Mouse (Mus musculus): ENCODE results near the gene Sdk1. TPM values are rescaled to one million over a fixed set of nuclear protein-coding genes. Genes with fewer than 3 reads are reported as not detected.

Sdk1 gene
- polyA plus RNA-seq, 1 experiment, result 1.6 TPM

DNA sequence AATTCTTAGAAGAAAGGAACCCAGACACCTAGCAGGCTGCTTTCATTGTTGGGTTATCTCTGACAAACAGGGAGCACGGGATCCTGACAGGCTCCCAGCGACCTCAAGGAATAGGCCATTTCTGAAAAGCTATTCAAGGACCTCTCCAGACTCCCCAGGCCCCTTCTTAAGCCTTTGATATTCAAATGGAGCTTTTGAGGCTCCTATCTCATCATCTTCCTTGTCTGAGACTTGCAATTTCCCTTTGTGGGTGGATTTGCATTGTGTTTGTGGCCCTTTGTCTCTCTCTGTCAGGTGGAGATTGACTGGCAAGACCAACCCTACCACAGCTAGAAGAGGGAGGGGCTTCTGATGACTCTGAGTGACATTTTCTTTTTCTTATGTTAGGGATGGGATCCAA is 888.7 kb downstream of the Sdk1 start:
- no peaks in the 10 kb centered on the region for H3K27me3 ChIP-seq (ENCODE audit: control insufficient read depth, insufficient read depth, low read length, poor library complexity, severe bottlenecking)
- no peaks in the 10 kb centered on the region for H3K36me3 ChIP-seq (ENCODE audit: control insufficient read depth, insufficient read depth, low read length, poor library complexity, severe bottlenecking)
- H3K4me1 ChIP-seq (ENCODE audit: control insufficient read depth, insufficient read depth, low read length), result peaks cover 6% of the 10 kb centered on the region
- no peak overlapping the region for H3K9ac ChIP-seq (ENCODE audit: low read depth, poor library complexity, severe bottlenecking)
- H3K27ac ChIP-seq (ENCODE audit: insufficient read depth, low read length), result peak overlapping the region; percentile 94
- H3K4me3 ChIP-seq (ENCODE audit: low read depth, low read length), result no peak overlapping the region
- no peak for TF ChIP-seq CTCF (IDR thresholded peaks at IDR 0.05; ENCODE audit: low read depth, low read length)
- TF ChIP-seq EP300 (IDR thresholded peaks at IDR 0.05; ENCODE audit: insufficient read depth, low read depth, low read length), result peak; percentile 79
- no peaks in the 10 kb centered on the region for H3K9me3 ChIP-seq (replicated peaks; ENCODE audit: control insufficient read depth, insufficient read depth, low read length, poor library complexity, severe bottlenecking)

DNA sequence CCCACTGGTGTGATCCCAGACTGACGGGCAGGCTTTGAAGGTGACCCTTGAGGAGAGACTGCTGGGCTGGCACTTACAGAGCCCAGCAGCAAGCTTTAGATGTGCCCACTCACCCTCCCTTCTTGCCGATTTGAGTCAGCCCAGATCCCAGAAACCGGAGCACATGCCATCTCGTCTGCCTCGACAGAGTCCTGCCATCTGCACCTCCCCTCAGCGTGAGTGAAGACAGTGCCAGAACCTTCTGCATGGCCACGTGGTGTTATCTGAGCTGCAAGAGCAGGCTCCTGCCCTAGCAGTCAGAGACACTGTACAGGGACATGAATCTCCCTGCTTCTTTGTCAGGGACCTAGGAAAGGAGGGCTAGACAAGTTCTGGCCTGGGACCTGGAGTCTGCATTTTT is 898.7 kb downstream of the Sdk1 start:
- Histone ChIP-seq H3K27me3 (ENCODE audit: control insufficient read depth, insufficient read depth, low read length, poor library complexity, severe bottlenecking) (no peaks in the 10 kb centered on the region), H3K9ac (ENCODE audit: low read depth, poor library complexity, severe bottlenecking) (no peak overlapping the region), H3K27ac (ENCODE audit: insufficient read depth, low read length) (no peak overlapping the region), H3K4me3 (ENCODE audit: low read depth, low read length) (no peak overlapping the region), H3K4me1 (ENCODE audit: control insufficient read depth, insufficient read depth, low read length) (no peaks in the 10 kb centered on the region), H3K36me3 (ENCODE audit: control insufficient read depth, insufficient read depth, low read length, poor library complexity, severe bottlenecking) (no peaks in the 10 kb centered on the region), H3K9me3 (replicated peaks; ENCODE audit: control insufficient read depth, insufficient read depth, low read length, poor library complexity, severe bottlenecking) (no peaks in the 10 kb centered on the region)
- TF ChIP-seq POLR2A (IDR thresholded peaks at IDR 0.05; ENCODE audit: insufficient read depth, low read length) (no peak), EP300 (IDR thresholded peaks at IDR 0.05; ENCODE audit: insufficient read depth, low read depth, low read length) (no peak), CTCF (IDR thresholded peaks at IDR 0.05; ENCODE audit: low read depth, low read length) (no peak)

DNA sequence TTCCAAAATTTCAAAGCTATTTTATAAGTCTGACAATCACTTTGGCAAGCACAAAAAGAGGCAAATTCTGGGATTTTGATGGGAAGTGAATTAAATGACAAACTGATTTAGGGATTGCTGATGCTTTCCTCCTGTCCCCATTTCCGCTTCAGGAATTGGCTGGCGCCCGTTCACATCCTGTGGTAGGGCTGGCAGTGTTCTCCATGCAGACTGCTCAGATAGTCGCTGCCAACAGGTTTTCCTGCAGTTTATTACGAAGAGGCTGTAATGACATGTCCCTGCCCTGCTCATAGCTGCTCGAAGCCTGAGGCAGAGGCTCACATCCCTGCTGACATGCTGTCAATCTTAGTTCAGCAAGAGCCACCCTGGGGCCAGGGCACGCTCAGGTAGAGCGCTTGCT is 908.3 kb downstream of the Sdk1 start:
- Histone ChIP-seq H3K9ac (ENCODE audit: low read depth, poor library complexity, severe bottlenecking) (no peak overlapping the region), H3K4me3 (ENCODE audit: low read depth, low read length) (no peak overlapping the region), H3K36me3 (ENCODE audit: control insufficient read depth, insufficient read depth, low read length, poor library complexity, severe bottlenecking) (no peaks in the 10 kb centered on the region), H3K27ac (ENCODE audit: insufficient read depth, low read length) (no peak overlapping the region), H3K9me3 (replicated peaks; ENCODE audit: control insufficient read depth, insufficient read depth, low read length, poor library complexity, severe bottlenecking) (no peaks in the 10 kb centered on the region), H3K4me1 (ENCODE audit: control insufficient read depth, insufficient read depth, low read length) (no peaks in the 10 kb centered on the region), H3K27me3 (ENCODE audit: control insufficient read depth, insufficient read depth, low read length, poor library complexity, severe bottlenecking) (no peaks in the 10 kb centered on the region)
- no peak for TF ChIP-seq EP300 (IDR thresholded peaks at IDR 0.05; ENCODE audit: insufficient read depth, low read depth, low read length)
- TF ChIP-seq CTCF (IDR thresholded peaks at IDR 0.05; ENCODE audit: low read depth, low read length), result no peak
- no peak for TF ChIP-seq POLR2A (IDR thresholded peaks at IDR 0.05; ENCODE audit: insufficient read depth, low read length)

DNA sequence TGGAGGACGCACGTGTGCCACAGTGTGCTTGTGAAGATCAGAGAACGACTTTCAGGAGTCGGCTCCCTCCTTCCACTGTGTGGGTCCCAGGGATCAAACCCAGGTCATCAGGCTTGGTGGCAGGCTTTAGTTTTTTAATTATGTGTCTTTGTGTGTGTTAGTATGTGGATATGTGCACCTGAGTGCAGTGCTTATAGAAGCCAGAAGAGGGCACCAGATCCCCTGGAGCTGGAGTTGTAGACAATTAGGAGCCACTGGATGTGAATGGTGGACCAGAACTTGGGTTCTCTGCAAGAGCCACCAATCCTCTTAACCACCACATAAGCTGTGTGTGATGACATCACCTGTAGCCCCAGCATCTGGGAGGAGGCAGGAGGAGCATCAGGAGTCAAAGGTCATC is 909.5 kb downstream of the Sdk1 start:
- TF ChIP-seq CTCF (IDR thresholded peaks at IDR 0.05; ENCODE audit: low read depth, low read length), result no peak
- no peak for TF ChIP-seq POLR2A (IDR thresholded peaks at IDR 0.05; ENCODE audit: insufficient read depth, low read length)
- TF ChIP-seq EP300 (IDR thresholded peaks at IDR 0.05; ENCODE audit: insufficient read depth, low read depth, low read length), result no peak

DNA sequence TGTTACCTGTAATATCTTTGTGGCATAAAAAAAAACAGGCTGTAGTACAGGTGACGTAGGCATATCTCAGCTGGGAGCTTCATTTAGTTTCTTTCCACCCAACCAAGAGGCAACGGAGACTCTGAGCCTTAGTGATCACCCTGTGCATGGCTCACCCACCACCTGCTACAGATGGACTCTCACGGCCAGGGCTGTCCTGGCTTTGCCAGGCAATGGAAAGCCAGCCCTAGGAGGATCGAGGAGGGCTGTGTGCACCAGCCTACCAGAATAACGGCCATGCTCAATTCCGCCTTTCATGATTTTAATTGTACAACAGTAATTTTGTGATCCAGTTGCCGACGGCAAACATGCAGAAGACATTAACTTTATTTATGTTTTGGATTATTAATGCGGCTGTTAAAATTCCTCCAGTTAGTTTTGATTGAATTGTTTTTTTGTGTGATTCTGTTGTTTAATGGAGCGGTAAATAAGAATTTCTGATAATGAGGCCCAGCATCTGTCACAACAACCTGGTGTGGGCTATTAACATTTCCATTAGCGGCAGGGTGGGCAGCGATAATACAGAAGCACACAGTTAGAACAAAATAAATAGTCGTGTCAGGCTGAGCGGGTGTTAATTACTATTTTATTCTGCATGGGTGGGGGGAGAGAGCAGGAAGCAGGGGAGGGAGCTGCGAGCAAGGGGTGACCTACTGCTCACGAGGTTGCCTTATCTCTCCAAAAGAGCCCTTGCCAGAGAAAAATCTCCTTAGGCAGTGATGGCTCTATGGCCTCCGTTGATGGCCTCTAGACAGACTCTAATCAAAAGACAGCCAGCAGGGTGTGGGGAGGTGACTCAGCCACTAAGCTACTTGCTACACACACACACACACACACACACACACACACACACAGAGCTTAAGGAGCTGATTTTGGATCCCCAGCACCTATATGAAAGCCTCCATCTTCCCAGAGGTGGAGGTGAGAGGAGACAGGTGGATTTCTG is 915.9 kb downstream of the Sdk1 start:
- Histone ChIP-seq H3K27ac (ENCODE audit: insufficient read depth, low read length) (no peak overlapping the region), H3K4me1 (ENCODE audit: control insufficient read depth, insufficient read depth, low read length) (no peaks in the 10 kb centered on the region), H3K9me3 (replicated peaks; ENCODE audit: control insufficient read depth, insufficient read depth, low read length, poor library complexity, severe bottlenecking) (no peaks in the 10 kb centered on the region), H3K4me3 (ENCODE audit: low read depth, low read length) (no peak overlapping the region), H3K36me3 (ENCODE audit: control insufficient read depth, insufficient read depth, low read length, poor library complexity, severe bottlenecking) (no peaks in the 10 kb centered on the region), H3K27me3 (ENCODE audit: control insufficient read depth, insufficient read depth, low read length, poor library complexity, severe bottlenecking) (no peaks in the 10 kb centered on the region), H3K9ac (ENCODE audit: low read depth, poor library complexity, severe bottlenecking) (no peak overlapping the region)
- no peak for TF ChIP-seq CTCF (IDR thresholded peaks at IDR 0.05; ENCODE audit: low read depth, low read length)
- TF ChIP-seq POLR2A (IDR thresholded peaks at IDR 0.05; ENCODE audit: insufficient read depth, low read length), result no peak
- no peak for TF ChIP-seq EP300 (IDR thresholded peaks at IDR 0.05; ENCODE audit: insufficient read depth, low read depth, low read length)

More for the DNA sequence above, 909.5 kb downstream of the Sdk1 start:
- H3K36me3 ChIP-seq (ENCODE audit: control insufficient read depth, insufficient read depth, low read length, poor library complexity, severe bottlenecking), result no peaks in the 10 kb centered on the region
- H3K4me3 ChIP-seq (ENCODE audit: low read depth, low read length), result no peak overlapping the region
- no peaks in the 10 kb centered on the region for H3K9me3 ChIP-seq (replicated peaks; ENCODE audit: control insufficient read depth, insufficient read depth, low read length, poor library complexity, severe bottlenecking)
- H3K9ac ChIP-seq (ENCODE audit: low read depth, poor library complexity, severe bottlenecking), result no peak overlapping the region
- H3K27me3 ChIP-seq (ENCODE audit: control insufficient read depth, insufficient read depth, low read length, poor library complexity, severe bottlenecking), result no peaks in the 10 kb centered on the region
- no peaks in the 10 kb centered on the region for H3K4me1 ChIP-seq (ENCODE audit: control insufficient read depth, insufficient read depth, low read length)
- H3K27ac ChIP-seq (ENCODE audit: insufficient read depth, low read length), result no peak overlapping the region

DNA sequence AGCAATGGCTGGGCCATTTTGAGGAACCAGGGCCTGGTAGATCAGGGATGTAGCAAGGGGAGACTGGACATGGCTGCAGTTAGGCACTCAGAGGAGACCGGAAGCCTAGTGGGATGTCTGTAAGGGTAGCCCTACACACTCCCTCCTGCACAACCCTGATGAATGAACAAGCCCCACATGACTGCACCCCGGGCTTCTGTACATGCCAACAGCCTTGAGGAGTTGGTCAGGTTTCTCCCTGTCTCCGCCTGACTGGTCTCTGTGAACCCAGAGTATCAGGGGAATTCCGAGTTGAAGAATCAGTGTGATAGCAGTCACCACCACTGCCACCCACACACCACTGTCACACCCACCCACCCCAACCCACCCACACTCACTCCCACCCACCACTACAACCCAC is 922.2 kb downstream of the Sdk1 start:
- H3K9ac ChIP-seq (ENCODE audit: low read depth, poor library complexity, severe bottlenecking), result no peak overlapping the region
- no peaks in the 10 kb centered on the region for H3K9me3 ChIP-seq (replicated peaks; ENCODE audit: control insufficient read depth, insufficient read depth, low read length, poor library complexity, severe bottlenecking)
- no peak overlapping the region for H3K4me3 ChIP-seq (ENCODE audit: low read depth, low read length)
- H3K27me3 ChIP-seq (ENCODE audit: control insufficient read depth, insufficient read depth, low read length, poor library complexity, severe bottlenecking), result no peaks in the 10 kb centered on the region
- TF ChIP-seq EP300 (IDR thresholded peaks at IDR 0.05; ENCODE audit: insufficient read depth, low read depth, low read length) (no peak), POLR2A (IDR thresholded peaks at IDR 0.05; ENCODE audit: insufficient read depth, low read length) (no peak), CTCF (IDR thresholded peaks at IDR 0.05; ENCODE audit: low read depth, low read length) (no peak)
- H3K27ac ChIP-seq (ENCODE audit: insufficient read depth, low read length), result no peak overlapping the region
- no peaks in the 10 kb centered on the region for H3K4me1 ChIP-seq (ENCODE audit: control insufficient read depth, insufficient read depth, low read length)
- H3K36me3 ChIP-seq (ENCODE audit: control insufficient read depth, insufficient read depth, low read length, poor library complexity, severe bottlenecking), result no peaks in the 10 kb centered on the region
